Mouse (Mus musculus): ENCODE measurements around the gene Hs6st3.

DNA sequence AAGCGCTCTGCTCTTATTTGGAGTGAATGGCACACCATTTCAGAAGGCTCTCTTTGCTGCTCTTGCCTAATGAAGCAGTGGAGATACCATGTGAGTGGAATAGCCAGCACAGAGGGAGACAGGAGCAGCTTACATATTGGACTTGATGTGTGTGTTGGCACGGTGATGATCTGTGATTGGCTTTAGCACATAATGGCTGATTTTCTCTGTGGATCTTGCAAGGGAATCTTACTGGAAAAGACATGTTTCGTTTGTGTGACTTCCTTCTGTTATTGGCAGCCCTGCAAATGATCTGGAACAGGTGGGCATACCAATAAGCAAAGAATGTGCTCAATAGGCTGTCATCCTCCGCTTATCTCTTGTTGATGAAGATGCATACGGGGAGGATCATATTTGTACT, 326.2 kb downstream of the Hs6st3 start:
- no peak for TF ChIP-seq CTCF (IDR thresholded peaks at IDR 0.05; ENCODE audit: low read depth)
- no peak for TF ChIP-seq EP300 (IDR thresholded peaks at IDR 0.05; ENCODE audit: low read depth)

Measured in liver, embryonic 14.5 days (tissue).